Mouse (Mus musculus) right cerebral cortex, postnatal 4 days (tissue): ENCODE measurements around the gene Nxt1.

Experiments used
- DNase-seq: peaks from one replicate; pipeline ENCODE4 v3.0.0-alpha.2; 2022

Nxt1 gene

GRCm38 (mm10) chr2:148690291-148690690, 17.9 kb downstream of the Nxt1 start:
- DNase-seq: no peak

- DNase-seq: no peak
Observed at GRCm38 (mm10) chr2:148690781-148691180, 18.4 kb downstream of the Nxt1 start.

GRCm38 (mm10) chr2:148698571-148698970, 26.2 kb downstream of the Nxt1 start:
- no peak for DNase-seq

- DNase-seq: no peak
Observed at GRCm38 (mm10) chr2:148706409-148707201, 34.2 kb downstream of the Nxt1 start.

GRCm38 (mm10) chr2:148707202-148707530, 34.8 kb downstream of the Nxt1 start:
- DNase-seq: no peak

- DNase-seq: no peak
Observed at GRCm38 (mm10) chr2:148712326-148712725, 39.9 kb downstream of the Nxt1 start.

- no peak for DNase-seq
Observed at GRCm38 (mm10) chr2:148717072-148717471, 44.7 kb downstream of the Nxt1 start.

- DNase-seq: no peak
Observed at GRCm38 (mm10) chr2:148719271-148719995, 47.0 kb downstream of the Nxt1 start.
